Mouse (Mus musculus): ENCODE measurements around the gene Ndfip2. TPM values are rescaled to one million over a fixed set of nuclear protein-coding genes. Genes with fewer than 3 reads are reported as not detected.

The Ndfip2 gene
- total and polyA plus RNA-seq, 2 experiments from 2014 or later, result 119 to 155 TPM

GRCm38 (mm10) chr14:105237736-105238135, 20.6 kb upstream of the Ndfip2 start:
- Histone ChIP-seq H3K4me3 (ENCODE audit: low read length) (no peak overlapping the region), H3K27ac (no peak overlapping the region), H3K9me3 (ENCODE audit: low read length) (no peaks in the 10 kb centered on the region), H3K36me3 (ENCODE audit: insufficient read depth, low read length) (no peaks in the 10 kb centered on the region), H3K27me3 (ENCODE audit: insufficient read depth, low read length) (no peaks in the 10 kb centered on the region), H3K4me2 (ENCODE audit: low read depth, low read length) (no peak overlapping the region), H3K4me1 (ENCODE audit: insufficient read depth, low read length) (no peaks in the 10 kb centered on the region), H3K9ac (replicated peaks; ENCODE audit: low read length) (no peak overlapping the region)
- no peak for TF ChIP-seq CTCF (IDR thresholded peaks at IDR 0.05; ENCODE audit: low read depth)
- WGBS, result 86% methylated on average over 9 of the region's 9 CpGs
- ATAC-seq (no peak), DNase-seq (ENCODE audit: low spot score) (no peak)

GRCm38 (mm10) chr14:105238450-105239038, 19.8 kb upstream of the Ndfip2 start:
- DNase-seq (ENCODE audit: low spot score) (no peak), ATAC-seq (no peak)
- Histone ChIP-seq H3K36me3 (ENCODE audit: insufficient read depth, low read length) (no peaks in the 10 kb centered on the region), H3K9me3 (ENCODE audit: low read length) (no peaks in the 10 kb centered on the region), H3K27ac (no peak overlapping the region), H3K4me2 (ENCODE audit: low read depth, low read length) (no peak overlapping the region), H3K9ac (replicated peaks; ENCODE audit: low read length) (no peak overlapping the region), H3K27me3 (ENCODE audit: insufficient read depth, low read length) (no peaks in the 10 kb centered on the region), H3K4me3 (ENCODE audit: low read length) (no peak overlapping the region), H3K4me1 (ENCODE audit: insufficient read depth, low read length) (no peaks in the 10 kb centered on the region)
- 74% methylated on average over 5 of the region's 5 CpGs for WGBS
- TF ChIP-seq CTCF (IDR thresholded peaks at IDR 0.05; ENCODE audit: low read depth), result no peak

GRCm38 (mm10) chr14:105240120-105240519, 18.3 kb upstream of the Ndfip2 start:
- H3K4me3 ChIP-seq (ENCODE audit: low read length), result no peak overlapping the region
- H3K27me3 ChIP-seq (ENCODE audit: insufficient read depth, low read length), result no peaks in the 10 kb centered on the region
- no peak overlapping the region for H3K9ac ChIP-seq (replicated peaks; ENCODE audit: low read length)
- no peaks in the 10 kb centered on the region for H3K36me3 ChIP-seq (ENCODE audit: insufficient read depth, low read length)
- DNase-seq (ENCODE audit: low spot score) (no peak), ATAC-seq (no peak)
- no peak for TF ChIP-seq CTCF (IDR thresholded peaks at IDR 0.05; ENCODE audit: low read depth)
- no peak overlapping the region for H3K27ac ChIP-seq
- H3K4me1 ChIP-seq (ENCODE audit: insufficient read depth, low read length), result no peaks in the 10 kb centered on the region
- no peak overlapping the region for H3K4me2 ChIP-seq (ENCODE audit: low read depth, low read length)
- H3K9me3 ChIP-seq (ENCODE audit: low read length), result no peaks in the 10 kb centered on the region
- 86% methylated on average over 10 of the region's 10 CpGs for WGBS

GRCm38 (mm10) chr14:105243805-105244443, 14.4 kb upstream of the Ndfip2 start:
- H3K4me2 ChIP-seq (ENCODE audit: low read depth, low read length), result no peak overlapping the region
- TF ChIP-seq CTCF (IDR thresholded peaks at IDR 0.05; ENCODE audit: low read depth), result no peak
- no peak for ATAC-seq
- no peaks in the 10 kb centered on the region for H3K9me3 ChIP-seq (ENCODE audit: low read length)
- H3K4me3 ChIP-seq (ENCODE audit: low read length), result no peak overlapping the region
- WGBS, result 89% methylated on average over 7 of the region's 7 CpGs
- no peaks in the 10 kb centered on the region for H3K4me1 ChIP-seq (ENCODE audit: insufficient read depth, low read length)
- no peaks in the 10 kb centered on the region for H3K27me3 ChIP-seq (ENCODE audit: insufficient read depth, low read length)
- no peaks in the 10 kb centered on the region for H3K36me3 ChIP-seq (ENCODE audit: insufficient read depth, low read length)
- no peak for DNase-seq (ENCODE audit: low spot score)
- H3K27ac ChIP-seq, result no peak overlapping the region
- H3K9ac ChIP-seq (replicated peaks; ENCODE audit: low read length), result no peak overlapping the region

GRCm38 (mm10) chr14:105251038-105251437, 7.3 kb upstream of the Ndfip2 start:
- no peak overlapping the region for H3K27ac ChIP-seq
- DNase-seq (ENCODE audit: low spot score) (no peak), ATAC-seq (no peak)
- H3K4me1 ChIP-seq (ENCODE audit: insufficient read depth, low read length), result no peaks in the 10 kb centered on the region
- TF ChIP-seq CTCF (IDR thresholded peaks at IDR 0.05; ENCODE audit: low read depth), result no peak
- H3K36me3 ChIP-seq (ENCODE audit: insufficient read depth, low read length), result no peaks in the 10 kb centered on the region
- no peaks in the 10 kb centered on the region for H3K27me3 ChIP-seq (ENCODE audit: insufficient read depth, low read length)
- no peak overlapping the region for H3K4me3 ChIP-seq (ENCODE audit: low read length)
- H3K9ac ChIP-seq (replicated peaks; ENCODE audit: low read length), result no peak overlapping the region
- no peaks in the 10 kb centered on the region for H3K9me3 ChIP-seq (ENCODE audit: low read length)
- no peak overlapping the region for H3K4me2 ChIP-seq (ENCODE audit: low read depth, low read length)

- no peak overlapping the region for H3K27ac ChIP-seq
- H3K9me3 ChIP-seq (ENCODE audit: low read length), result no peaks in the 10 kb centered on the region
- no peak overlapping the region for H3K4me2 ChIP-seq (ENCODE audit: low read depth, low read length)
- TF ChIP-seq CTCF (IDR thresholded peaks at IDR 0.05; ENCODE audit: low read depth), result no peak
- WGBS, result 38% methylated on average over 7 of the region's 7 CpGs
- no peaks in the 10 kb centered on the region for H3K36me3 ChIP-seq (ENCODE audit: insufficient read depth, low read length)
- no peak for ATAC-seq
- no peaks in the 10 kb centered on the region for H3K27me3 ChIP-seq (ENCODE audit: insufficient read depth, low read length)
- H3K4me3 ChIP-seq (ENCODE audit: low read length), result no peak overlapping the region
- no peak overlapping the region for H3K9ac ChIP-seq (replicated peaks; ENCODE audit: low read length)
- DNase-seq (ENCODE audit: low spot score), result no peak
- H3K4me1 ChIP-seq (ENCODE audit: insufficient read depth, low read length), result no peaks in the 10 kb centered on the region
Measured at GRCm38 (mm10) chr14:105253304-105253703, 5.1 kb upstream of the Ndfip2 start.

- no peak overlapping the region for H3K4me3 ChIP-seq (ENCODE audit: low read length)
- DNase-seq (ENCODE audit: low spot score), result no peak
- H3K9ac ChIP-seq (replicated peaks; ENCODE audit: low read length), result no peak overlapping the region
- H3K36me3 ChIP-seq (ENCODE audit: insufficient read depth, low read length), result no peaks in the 10 kb centered on the region
- H3K9me3 ChIP-seq (ENCODE audit: low read length), result no peaks in the 10 kb centered on the region
- no peak for ATAC-seq
- no peak overlapping the region for H3K27ac ChIP-seq
- TF ChIP-seq CTCF (IDR thresholded peaks at IDR 0.05; ENCODE audit: low read depth), result no peak
- H3K27me3 ChIP-seq (ENCODE audit: insufficient read depth, low read length), result no peaks in the 10 kb centered on the region
- H3K4me1 ChIP-seq (ENCODE audit: insufficient read depth, low read length), result no peaks in the 10 kb centered on the region
- H3K4me2 ChIP-seq (ENCODE audit: low read depth, low read length), result no peak overlapping the region
- WGBS, result 91% methylated on average over 5 of the region's 5 CpGs
Measured at GRCm38 (mm10) chr14:105254401-105254800, 4.0 kb upstream of the Ndfip2 start.
